Mouse (Mus musculus): ENCODE results near the gene Nxnl1.

The Nxnl1 gene

DNA sequence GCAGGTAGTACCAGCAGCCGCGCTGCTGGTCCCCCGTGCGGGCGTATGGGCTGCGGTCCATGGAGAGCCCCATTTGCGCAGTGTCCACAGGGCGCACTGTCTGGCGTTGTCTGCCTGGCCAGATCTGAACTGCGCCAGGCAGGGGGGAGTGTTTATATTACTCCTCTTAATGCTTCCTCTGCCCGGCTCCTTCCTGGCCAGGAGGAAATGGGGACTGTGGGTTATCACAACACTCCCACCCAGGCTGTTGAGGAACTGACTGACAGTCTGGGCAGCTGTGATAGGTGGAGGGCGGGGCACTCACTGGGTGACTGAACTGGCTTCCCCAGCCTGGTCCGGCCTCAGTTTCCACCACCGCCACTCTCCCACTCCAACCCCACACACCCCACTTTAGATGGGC, 54.8 kb downstream of the Nxnl1 start, which contains the start of gene Plvap:
Gene Plvap (minus strand): TSS at position 109 of the 400 bp plus-strand sequence.
- DNase-seq, result no peak
